Mouse (Mus musculus): ENCODE data around the gene Pde5a.

The Pde5a gene

GRCm38 (mm10) chr3:122766930-122767329 is 38.2 kb downstream of the Pde5a start:
- no peak for DNase-seq

GRCm38 (mm10) chr3:122767841-122768240 is 39.1 kb downstream of the Pde5a start:
- no peak for DNase-seq

- DNase-seq: no peak
These were observed 52.7 kb downstream of the Pde5a start for GRCm38 (mm10) chr3:122781417-122781816.

GRCm38 (mm10) chr3:122784245-122784644 is 55.5 kb downstream of the Pde5a start:
- no peak for DNase-seq

- no peak for DNase-seq
These were observed 59.6 kb downstream of the Pde5a start for GRCm38 (mm10) chr3:122788314-122788713.

- DNase-seq: no peak
These were observed 60.8 kb downstream of the Pde5a start for GRCm38 (mm10) chr3:122789544-122789943.

GRCm38 (mm10) chr3:122800050-122800449 is 71.3 kb downstream of the Pde5a start:
- DNase-seq: no peak

GRCm38 (mm10) chr3:122800553-122801435 is 72.0 kb downstream of the Pde5a start:
- no peak for DNase-seq

- DNase-seq: no peak
These were observed 72.9 kb downstream of the Pde5a start for GRCm38 (mm10) chr3:122801436-122802221.

- no peak for DNase-seq
These were observed 78.6 kb downstream of the Pde5a start for GRCm38 (mm10) chr3:122807313-122807712.

- no peak for DNase-seq
These were observed 81.5 kb downstream of the Pde5a start for GRCm38 (mm10) chr3:122810090-122810863.

- DNase-seq: no peak
These were observed 82.2 kb downstream of the Pde5a start for GRCm38 (mm10) chr3:122810986-122811385.

- DNase-seq: peak; percentile 92
These were observed 85.8 kb downstream of the Pde5a start for GRCm38 (mm10) chr3:122814531-122814930.

- DNase-seq: peak; percentile 91
These were observed 89.5 kb downstream of the Pde5a start for GRCm38 (mm10) chr3:122818282-122818681.

GRCm38 (mm10) chr3:122820700-122821099 is 92.0 kb downstream of the Pde5a start:
- peak; percentile 21 for DNase-seq

- DNase-seq: peak; percentile 55
These were observed 99.7 kb downstream of the Pde5a start for GRCm38 (mm10) chr3:122828270-122829058.

- DNase-seq: peak; percentile 23
These were observed 105.8 kb downstream of the Pde5a start for GRCm38 (mm10) chr3:122834519-122834918.

GRCm38 (mm10) chr3:122835097-122835850 is 106.5 kb downstream of the Pde5a start:
- peak; percentile 50 for DNase-seq

- DNase-seq: no peak
These were observed 108.9 kb downstream of the Pde5a start for GRCm38 (mm10) chr3:122837639-122838038.

GRCm38 (mm10) chr3:122848410-122849034 is 119.8 kb downstream of the Pde5a start:
- DNase-seq: peak; percentile 28

- peak; percentile 82 for DNase-seq
These were observed 126.4 kb downstream of the Pde5a start for GRCm38 (mm10) chr3:122855149-122855548.
